Mouse (Mus musculus) liver, adult 2 months (tissue): ENCODE results near the gene Foxp1.

Experiments used
- CTCF ChIP-seq: fragments of 200-500 bp; IDR thresholded peaks from 2 replicates; pipeline ENCODE4 v1.5.1; 2011; ENCODE audit warnings: low read depth, low read length, control low read depth
- POLR2A ChIP-seq: fragments of 200-500 bp; IDR thresholded peaks from 2 replicates; pipeline ENCODE4 v1.6.1; 2011; ENCODE audit warnings: low read length, control low read depth; ENCODE audit not compliant: insufficient read depth; ENCODE audit errors: extremely low read depth

DNA sequence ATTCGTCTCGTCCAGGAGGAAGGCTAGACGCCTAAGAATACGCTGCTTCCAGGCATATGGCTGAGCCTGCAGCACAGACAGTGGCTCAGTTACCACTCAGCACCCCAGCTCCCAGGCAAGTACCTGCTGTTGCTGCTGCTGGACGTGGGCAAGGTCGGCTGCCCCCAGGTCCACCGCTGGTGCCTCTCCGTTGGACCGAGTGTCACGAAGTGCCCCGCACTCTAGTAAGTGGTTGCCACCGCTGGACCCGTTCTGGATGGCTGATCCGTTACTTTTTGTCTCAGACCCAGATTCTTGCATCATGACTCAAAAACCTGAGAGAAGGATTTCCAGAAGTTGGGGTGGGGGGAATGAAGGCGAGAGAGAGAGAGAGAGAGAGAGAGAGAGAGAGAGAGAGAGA lies 359.8 kb downstream of the Foxp1 start:
- TF ChIP-seq CTCF, result no peak
- no peak for TF ChIP-seq POLR2A
